Mouse (Mus musculus): ENCODE data around the gene Rgsl1. TPM values are rescaled to one million over a fixed set of nuclear protein-coding genes. Genes with fewer than 3 reads are reported as not detected.
"Not testable (repeated sequence)": the region's sequence is repeated elsewhere in the genome, so short reads cannot be mapped to it uniquely, and the experiment has no call there.

Rgsl1 gene
- total RNA-seq, 2 experiments from 2014 or later, result not detected

GRCm38 (mm10) chr1:153776257-153776656 is 67.7 kb downstream of the Rgsl1 start:
- no peak for DNase-seq

GRCm38 (mm10) chr1:153775174-153775573 is 68.8 kb downstream of the Rgsl1 start:
- DNase-seq, result no peak

GRCm38 (mm10) chr1:153770776-153771167 is 73.2 kb downstream of the Rgsl1 start:
- DNase-seq, result no peak

GRCm38 (mm10) chr1:153769998-153770775 is 73.8 kb downstream of the Rgsl1 start:
- DNase-seq, result no peak

GRCm38 (mm10) chr1:153769571-153769970 is 74.4 kb downstream of the Rgsl1 start:
- DNase-seq, result not testable (repeated sequence)

GRCm38 (mm10) chr1:153768465-153768864 is 75.5 kb downstream of the Rgsl1 start:
- DNase-seq, result no peak

GRCm38 (mm10) chr1:153767281-153767680 is 76.7 kb downstream of the Rgsl1 start:
- no peak for DNase-seq

- DNase-seq, result no peak
These were observed 77.6 kb downstream of the Rgsl1 start for GRCm38 (mm10) chr1:153766298-153766697.

- no peak for DNase-seq
These were observed 79.8 kb downstream of the Rgsl1 start for GRCm38 (mm10) chr1:153764136-153764535.

- DNase-seq, result no peak
These were observed 90.0 kb downstream of the Rgsl1 start for GRCm38 (mm10) chr1:153753725-153754464.

- peak; percentile 41 for DNase-seq
These were observed 91.4 kb downstream of the Rgsl1 start for GRCm38 (mm10) chr1:153752521-153752920.

GRCm38 (mm10) chr1:153751763-153752301 is 92.1 kb downstream of the Rgsl1 start:
- peak; percentile 71 to 73 for DNase-seq

GRCm38 (mm10) chr1:153750054-153750453 is 93.9 kb downstream of the Rgsl1 start:
- DNase-seq, result no peak

GRCm38 (mm10) chr1:153749211-153749801 is 94.6 kb downstream of the Rgsl1 start, which contains the start of gene Rnasel:
TSS of gene Rnasel (plus strand) at chr1:153749426.
- DNase-seq, result peak; percentile 80 to 86

- peak in 1 of 2 experiments; percentile 51 for DNase-seq
These were observed 95.4 kb downstream of the Rgsl1 start for GRCm38 (mm10) chr1:153748549-153748948.

GRCm38 (mm10) chr1:153747861-153748530 is 95.9 kb downstream of the Rgsl1 start:
- DNase-seq, result peak in 1 of 2 experiments; percentile 40

- peak; percentile 74 to 86 for DNase-seq
These were observed 97.2 kb downstream of the Rgsl1 start for GRCm38 (mm10) chr1:153746728-153747127.

GRCm38 (mm10) chr1:153746119-153746670 is 97.7 kb downstream of the Rgsl1 start:
- no peak for DNase-seq

GRCm38 (mm10) chr1:153742374-153743155 is 101.4 kb downstream of the Rgsl1 start:
- peak; percentile 58 to 91 for DNase-seq

- DNase-seq, result peak in 1 of 2 experiments; percentile 29
These were observed 102.2 kb downstream of the Rgsl1 start for GRCm38 (mm10) chr1:153741551-153742316.
